Mouse (Mus musculus) embryo, embryonic 10 days (tissue): ENCODE results near the gene Olfr159.
A peak's percentile ranks its signal among the peaks of the same experiment; 100 is the strongest.
"Not testable (repeated sequence)": the region's sequence is repeated elsewhere in the genome, so short reads cannot be mapped to it uniquely, and the experiment has no call there.

ENCODE experiments used
- DNase-seq: peaks from one replicate; pipeline ENCODE4 v3.0.0-alpha.2; 2015; ENCODE audit warnings: low spot score

Olfr159 gene

DNA sequence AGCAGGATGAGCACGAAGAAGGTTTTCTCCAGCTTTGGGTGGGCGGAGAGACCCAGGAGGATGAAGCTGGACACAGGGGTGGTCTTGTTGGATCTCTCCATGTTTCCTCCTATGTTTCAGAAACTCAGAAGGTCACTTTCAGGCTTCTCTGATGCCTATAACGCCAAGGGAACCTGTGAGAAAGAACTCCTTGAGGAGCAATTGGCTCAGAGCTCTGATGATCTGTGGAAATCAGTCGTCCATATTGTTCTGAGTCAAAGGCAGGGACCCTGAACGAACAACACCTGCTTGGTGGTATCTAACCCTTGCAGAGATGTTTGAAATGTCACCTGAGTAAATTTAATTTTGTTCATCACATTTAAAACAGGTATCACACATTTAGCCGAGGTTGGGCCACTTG, at the start of gene Olfr159:
Olfr159 (minus strand) TSS at position 101 of the 400 bp plus-strand sequence.
- DNase-seq = no peak

- no peak for DNase-seq
These were observed 28.1 kb upstream of the Olfr159 start for GRCm38 (mm10) chr4:43798936-43799335.

DNA sequence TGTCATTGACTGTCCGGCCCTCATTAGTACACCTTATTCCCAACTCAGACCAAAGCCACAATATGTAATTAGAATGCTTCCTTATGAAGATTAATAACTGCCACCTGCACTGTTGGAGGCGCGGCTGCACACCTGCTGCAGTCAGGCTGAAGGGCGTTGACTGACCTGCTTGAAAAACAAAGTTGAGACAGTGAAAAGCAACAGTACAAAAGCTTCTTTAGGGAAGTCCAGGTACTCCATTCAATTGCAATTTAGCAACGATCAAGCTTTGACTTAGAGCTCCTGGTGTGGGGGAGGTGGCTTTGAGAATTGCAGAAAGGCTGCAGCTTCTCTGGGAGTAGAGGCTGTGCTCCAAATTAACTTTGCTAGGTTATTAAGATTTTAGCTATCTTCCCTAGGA, 25.0 kb upstream of the Olfr159 start:
- DNase-seq = not testable (repeated sequence)

- DNase-seq = no peak
These were observed 24.5 kb upstream of the Olfr159 start for GRCm38 (mm10) chr4:43795296-43795695.

GRCm38 (mm10) chr4:43772304-43772703, 1.5 kb upstream of the Olfr159 start:
- DNase-seq = no peak

- DNase-seq = no peak
These were observed 817 bp upstream of the Olfr159 start for GRCm38 (mm10) chr4:43771626-43772025.

- DNase-seq = no peak
These were observed 1.4 kb downstream of the Olfr159 start for GRCm38 (mm10) chr4:43769374-43769773.

- DNase-seq = no peak
These were observed 2.5 kb downstream of the Olfr159 start for GRCm38 (mm10) chr4:43768341-43768740.

- DNase-seq = peak; percentile 82
These were observed 7.4 kb downstream of the Olfr159 start for GRCm38 (mm10) chr4:43763410-43763809.

DNA sequence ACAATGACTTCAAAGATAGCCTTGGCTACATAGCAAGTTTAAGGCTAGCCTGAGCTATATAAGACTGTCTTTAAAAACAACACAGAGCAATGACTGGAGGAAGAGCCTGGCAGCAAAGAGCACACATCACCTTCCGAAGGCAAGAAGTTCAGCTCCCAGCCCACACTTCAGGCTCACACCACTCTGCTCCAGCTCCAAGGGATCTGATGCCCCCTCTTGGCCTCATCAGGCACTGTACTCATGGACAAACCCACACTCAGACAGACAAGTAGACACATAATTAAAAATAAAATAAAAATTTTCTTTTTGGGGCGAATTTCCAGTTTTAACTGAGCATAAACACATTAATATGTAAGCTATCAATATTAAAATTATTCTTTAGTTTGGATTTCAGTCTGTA, 9.5 kb downstream of the Olfr159 start:
- no peak for DNase-seq

DNA sequence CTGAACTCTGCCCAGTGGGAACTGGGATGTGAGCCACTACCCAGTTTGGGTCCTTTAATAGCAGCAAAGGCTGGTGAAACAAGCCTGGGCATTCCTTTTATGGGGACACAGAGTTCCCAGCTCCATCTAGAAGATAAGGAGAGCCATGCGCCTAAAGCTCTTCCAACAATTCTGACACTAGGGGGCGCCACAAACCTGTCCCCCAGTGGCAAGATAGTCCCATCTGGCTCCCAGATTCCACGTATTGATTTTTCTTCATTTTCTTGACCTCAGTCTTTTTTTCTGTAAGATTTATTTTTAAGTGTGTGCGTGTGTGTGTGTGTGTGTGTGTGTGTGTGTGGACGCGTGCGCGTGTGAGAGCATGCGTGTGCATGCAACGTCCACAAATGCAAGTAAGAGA, 10.3 kb downstream of the Olfr159 start:
- DNase-seq = peak; percentile 37

- no peak for DNase-seq
These were observed 11.0 kb downstream of the Olfr159 start for GRCm38 (mm10) chr4:43759571-43760418.

DNA sequence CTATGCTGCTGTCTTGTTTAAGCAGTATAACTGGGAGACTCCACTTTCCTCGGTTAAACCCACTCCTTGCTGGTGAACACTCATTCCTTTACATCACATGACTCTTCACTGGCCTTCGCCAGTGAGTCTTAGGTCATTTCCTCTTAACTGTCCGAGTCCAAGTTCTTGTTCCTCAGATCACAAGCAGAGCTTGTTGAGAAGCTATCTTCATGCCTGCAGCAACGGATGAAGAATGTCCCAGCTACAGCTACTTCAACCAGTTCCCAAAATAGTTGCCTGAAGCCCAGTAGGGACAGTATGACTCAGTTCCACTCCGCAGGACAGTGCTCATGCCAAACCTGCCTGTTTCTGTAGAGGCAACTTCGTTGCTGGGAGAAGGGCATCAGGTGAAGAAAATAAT, 13.6 kb downstream of the Olfr159 start:
- DNase-seq = no peak

DNA sequence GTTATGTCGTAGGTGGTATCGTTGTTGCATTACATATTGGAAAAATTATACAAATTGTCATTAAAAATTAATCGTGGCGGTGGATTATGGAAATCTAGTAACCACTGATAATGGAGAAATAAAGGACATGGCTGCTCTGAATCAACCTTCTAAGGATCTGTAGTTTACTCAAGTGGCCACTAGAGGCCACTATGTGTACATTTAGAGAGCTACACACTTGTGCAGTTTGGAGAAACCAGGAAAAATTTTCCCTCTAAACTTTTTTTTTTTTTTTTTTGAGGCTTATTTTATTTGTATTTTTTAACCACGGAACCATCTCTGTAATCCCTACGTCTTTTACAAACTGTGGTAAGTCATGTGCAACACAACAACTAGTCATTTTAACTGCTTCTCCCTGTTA, 25.6 kb downstream of the Olfr159 start:
- peak; percentile 63 for DNase-seq

- no peak for DNase-seq
These were observed 27.7 kb downstream of the Olfr159 start for GRCm38 (mm10) chr4:43743099-43743498.

- DNase-seq = no peak
These were observed 28.2 kb downstream of the Olfr159 start for GRCm38 (mm10) chr4:43742637-43743036.

DNA sequence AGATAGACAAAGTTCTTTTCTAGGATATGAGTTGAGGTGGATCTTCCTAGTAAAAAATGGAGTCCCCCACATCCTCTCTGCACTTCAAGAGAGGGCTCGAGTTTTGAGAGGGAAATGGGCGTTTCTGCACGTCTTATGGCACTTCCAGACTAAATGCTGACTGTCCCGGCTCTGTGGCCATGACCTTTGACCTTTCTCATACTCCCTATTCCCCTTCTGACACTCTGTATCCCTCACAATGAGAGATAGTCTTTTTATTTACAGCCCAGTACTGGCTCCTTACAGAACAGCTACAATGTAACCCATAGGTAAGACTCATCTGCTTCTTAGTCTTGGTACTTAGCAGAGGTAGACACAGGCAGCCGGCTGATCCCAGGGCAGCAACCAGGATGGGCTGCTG, 29.3 kb downstream of the Olfr159 start:
- DNase-seq = no peak

GRCm38 (mm10) chr4:43738989-43739674, 31.7 kb downstream of the Olfr159 start:
- DNase-seq = no peak

DNA sequence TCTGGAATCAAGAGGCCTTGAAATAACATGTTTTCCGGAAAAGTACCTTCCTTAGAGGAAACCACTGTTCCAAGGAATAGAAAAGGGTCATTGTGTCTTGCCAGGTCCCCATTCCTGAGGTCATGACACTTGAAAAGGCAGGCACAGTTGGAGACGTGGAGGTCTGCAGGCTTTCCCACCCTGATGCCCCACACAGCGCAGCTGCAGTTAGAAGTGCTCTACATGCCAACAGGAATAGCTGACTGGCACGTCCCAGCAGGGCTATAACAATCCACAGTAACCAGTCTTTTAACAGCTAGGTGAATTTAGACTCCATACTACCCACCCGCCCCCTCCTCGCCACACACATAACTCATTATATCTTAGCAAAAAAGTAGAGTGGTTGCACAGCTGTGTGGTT, 33.7 kb downstream of the Olfr159 start:
- DNase-seq = no peak

DNA sequence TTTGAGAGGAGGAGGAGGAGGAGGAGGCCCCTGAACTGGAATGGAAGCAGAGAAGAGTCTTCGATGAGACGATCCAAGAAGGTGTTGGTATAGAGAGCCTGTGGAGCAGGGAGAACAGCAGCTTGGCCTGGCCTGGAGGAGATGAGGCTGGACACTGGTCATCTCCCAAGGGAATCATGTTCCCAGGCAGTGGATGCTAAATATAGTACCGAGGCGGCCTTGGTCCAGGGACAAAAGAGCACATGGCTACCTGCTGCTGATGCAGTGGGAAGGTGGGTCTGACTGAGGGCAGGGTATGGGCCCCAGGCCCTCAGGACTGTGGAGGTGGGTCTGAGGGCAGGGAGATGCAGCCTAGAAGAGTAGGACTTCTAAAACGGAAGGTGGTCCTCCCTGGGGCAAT, 37.6 kb downstream of the Olfr159 start:
- DNase-seq = no peak

DNA sequence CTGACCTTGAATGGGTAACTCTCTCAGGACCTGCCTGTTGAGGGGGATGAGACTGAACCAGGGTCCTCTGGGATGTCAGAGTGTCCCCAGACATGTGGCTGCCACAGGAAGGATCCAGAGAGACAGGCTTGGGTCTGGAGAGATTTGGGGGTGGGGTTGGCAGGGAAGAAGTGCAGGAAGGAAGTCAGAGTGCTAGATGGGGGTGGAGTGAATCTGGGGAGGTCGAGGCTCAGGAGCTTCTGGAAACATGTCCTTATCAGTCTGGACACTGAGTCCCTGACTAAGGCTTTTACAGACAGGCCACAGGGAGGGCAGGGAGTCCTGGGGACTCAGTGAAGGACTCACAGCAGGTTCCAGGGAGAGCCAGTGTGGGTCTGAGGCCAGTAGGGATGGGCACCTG, 38.6 kb downstream of the Olfr159 start:
- DNase-seq = no peak

DNA sequence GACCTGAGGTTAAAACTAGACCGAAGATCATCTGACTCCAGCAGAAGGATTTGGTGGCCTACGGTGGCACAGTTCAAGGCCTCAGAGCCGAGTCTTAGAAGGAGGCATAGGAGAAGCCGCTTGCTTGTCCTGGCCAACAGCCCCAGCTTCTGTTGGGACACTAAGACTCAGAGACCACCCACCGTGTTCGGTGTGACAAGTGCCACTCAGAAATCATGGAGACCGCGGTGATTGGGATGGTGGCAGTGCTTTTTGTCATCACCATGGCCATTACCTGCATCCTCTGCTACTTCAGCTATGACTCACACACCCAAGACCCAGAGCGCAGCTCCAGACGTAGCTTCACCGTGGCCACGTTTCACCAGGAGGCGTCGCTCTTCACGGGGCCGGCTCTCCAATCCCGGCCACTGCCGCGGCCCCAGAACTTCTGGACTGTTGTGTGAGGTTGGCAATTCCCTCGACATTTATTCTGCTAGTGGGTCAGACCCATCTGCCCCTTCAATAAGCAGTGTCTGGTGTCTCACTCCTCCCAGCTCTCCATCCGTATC, 40.0 kb downstream of the Olfr159 start:
- DNase-seq = peak; percentile 15
